Mouse (Mus musculus) right cerebral cortex, adult 18-20 months (tissue): ENCODE results near the gene Itih2.

Experiments used
- DNase-seq: peaks from one replicate; pipeline ENCODE4 v3.0.0; 2022; ENCODE audit warnings: mixed read lengths

Gene Itih2

GRCm38 (mm10) chr2:10131296-10131695 is at the start of gene Itih2:
Gene Itih2 (minus strand): TSS chr2:10131396.
- no peak for DNase-seq

GRCm38 (mm10) chr2:10169991-10170390 is 38.8 kb upstream of the Itih2 start:
- DNase-seq = no peak

GRCm38 (mm10) chr2:10168016-10168415 is 36.8 kb upstream of the Itih2 start:
- DNase-seq = no peak

GRCm38 (mm10) chr2:10167283-10167682 is 36.1 kb upstream of the Itih2 start:
- DNase-seq = no peak

GRCm38 (mm10) chr2:10166635-10167034 is 35.4 kb upstream of the Itih2 start:
- no peak for DNase-seq

GRCm38 (mm10) chr2:10162011-10162410 is 30.8 kb upstream of the Itih2 start:
- no peak for DNase-seq

- DNase-seq = no peak
These were observed 26.0 kb upstream of the Itih2 start for GRCm38 (mm10) chr2:10157184-10157583.

GRCm38 (mm10) chr2:10153201-10154075 is 22.2 kb upstream of the Itih2 start, which contains the start of gene Itih5:
Gene Itih5 (plus strand): TSS chr2:10153571.
- DNase-seq = no peak

- DNase-seq = no peak
These were observed 21.4 kb upstream of the Itih2 start for GRCm38 (mm10) chr2:10152590-10152989.

- peak; percentile 48 for DNase-seq
These were observed 16.0 kb upstream of the Itih2 start for GRCm38 (mm10) chr2:10147176-10147575.

- no peak for DNase-seq
These were observed 14.3 kb upstream of the Itih2 start for GRCm38 (mm10) chr2:10145514-10145913.

- peak; percentile 64 for DNase-seq
These were observed 11.6 kb upstream of the Itih2 start for GRCm38 (mm10) chr2:10142472-10143454.

GRCm38 (mm10) chr2:10140456-10140855 is 9.3 kb upstream of the Itih2 start:
- DNase-seq = no peak

- no peak for DNase-seq
These were observed 6.1 kb upstream of the Itih2 start for GRCm38 (mm10) chr2:10137320-10137719.

GRCm38 (mm10) chr2:10133941-10134340 is 2.7 kb upstream of the Itih2 start:
- DNase-seq = no peak

- no peak for DNase-seq
These were observed 932 bp upstream of the Itih2 start for GRCm38 (mm10) chr2:10132128-10132527.

GRCm38 (mm10) chr2:10130341-10130990 is 730 bp downstream of the Itih2 start:
- DNase-seq = peak; percentile 58

GRCm38 (mm10) chr2:10128571-10128970 is 2.6 kb downstream of the Itih2 start:
- no peak for DNase-seq

GRCm38 (mm10) chr2:10127471-10127870 is 3.7 kb downstream of the Itih2 start:
- no peak for DNase-seq

GRCm38 (mm10) chr2:10126122-10126521 is 5.1 kb downstream of the Itih2 start:
- DNase-seq = no peak

- DNase-seq = no peak
These were observed 9.4 kb downstream of the Itih2 start for GRCm38 (mm10) chr2:10121826-10122225.

- no peak for DNase-seq
These were observed 11.9 kb downstream of the Itih2 start for GRCm38 (mm10) chr2:10119276-10119675.

- DNase-seq = no peak
These were observed 12.4 kb downstream of the Itih2 start for GRCm38 (mm10) chr2:10118751-10119150.
